Mouse (Mus musculus): ENCODE results near the gene Grin2b. TPM values are rescaled to one million over a fixed set of nuclear protein-coding genes. Genes with fewer than 3 reads are reported as not detected.

The Grin2b gene
- polyA plus RNA-seq, 1 experiment from 2014 or later, result 50.7 TPM

- DNase-seq (ENCODE audit: low spot score) (no peak), ATAC-seq (ENCODE audit: low FRiP score) (no peak)
- H3K27me3 ChIP-seq (ENCODE audit: control insufficient read depth, insufficient read depth, low read length), result no peaks in the 10 kb centered on the region
- no peak overlapping the region for H3K27ac ChIP-seq
- no peaks in the 10 kb centered on the region for H3K4me1 ChIP-seq (replicated peaks; ENCODE audit: control insufficient read depth, insufficient read depth, low read length)
- no peak overlapping the region for H3K4me3 ChIP-seq (replicated peaks; ENCODE audit: low read length)
- H3K9me3 ChIP-seq (ENCODE audit: control insufficient read depth, low read length), result no peaks in the 10 kb centered on the region
- no peak overlapping the region for H3K4me2 ChIP-seq (replicated peaks)
- H3K36me3 ChIP-seq (replicated peaks; ENCODE audit: control insufficient read depth, insufficient read depth), result no peaks in the 10 kb centered on the region
- 78% methylated on average over 7 of the region's 7 CpGs for WGBS
- H3K9ac ChIP-seq, result no peak overlapping the region
Measured at GRCm38 (mm10) chr6:136070101-136070500, 103.2 kb downstream of the Grin2b start.

DNA sequence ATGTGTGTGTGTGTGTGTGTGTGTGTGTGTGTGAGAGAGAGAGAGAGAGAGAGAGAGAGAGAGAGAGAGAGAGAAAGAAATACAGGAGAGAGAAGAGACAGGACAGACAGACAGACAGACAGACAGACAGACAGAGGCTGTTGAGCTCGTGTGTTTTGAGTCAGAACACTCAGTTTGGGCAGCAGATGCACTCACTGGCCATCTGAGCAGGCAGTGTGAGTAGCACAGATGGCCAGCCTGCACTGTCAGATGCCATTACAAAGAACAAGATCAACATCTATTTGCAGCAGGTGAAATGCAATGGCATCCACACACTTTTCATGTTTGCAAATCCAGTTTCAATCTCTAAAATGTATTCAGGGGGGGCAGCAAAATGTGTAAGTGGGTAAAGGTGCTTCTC is 120.0 kb downstream of the Grin2b start:
- Histone ChIP-seq H3K27me3 (ENCODE audit: control insufficient read depth, insufficient read depth, low read length) (no peaks in the 10 kb centered on the region), H3K9me3 (ENCODE audit: control insufficient read depth, low read length) (no peaks in the 10 kb centered on the region), H3K27ac (no peak overlapping the region), H3K36me3 (replicated peaks; ENCODE audit: control insufficient read depth, insufficient read depth) (no peaks in the 10 kb centered on the region), H3K9ac (no peak overlapping the region), H3K4me3 (replicated peaks; ENCODE audit: low read length) (no peak overlapping the region), H3K4me2 (replicated peaks) (no peak overlapping the region), H3K4me1 (replicated peaks; ENCODE audit: control insufficient read depth, insufficient read depth, low read length) (0 out of 2 replicates have a peak, but pooled peaks cover 5% of the 10 kb centered on the region)
- no peak for DNase-seq (ENCODE audit: low spot score)
- ATAC-seq (ENCODE audit: low FRiP score), result no peak
- 47% methylated on average over 1 of the region's 1 CpGs for WGBS

DNA sequence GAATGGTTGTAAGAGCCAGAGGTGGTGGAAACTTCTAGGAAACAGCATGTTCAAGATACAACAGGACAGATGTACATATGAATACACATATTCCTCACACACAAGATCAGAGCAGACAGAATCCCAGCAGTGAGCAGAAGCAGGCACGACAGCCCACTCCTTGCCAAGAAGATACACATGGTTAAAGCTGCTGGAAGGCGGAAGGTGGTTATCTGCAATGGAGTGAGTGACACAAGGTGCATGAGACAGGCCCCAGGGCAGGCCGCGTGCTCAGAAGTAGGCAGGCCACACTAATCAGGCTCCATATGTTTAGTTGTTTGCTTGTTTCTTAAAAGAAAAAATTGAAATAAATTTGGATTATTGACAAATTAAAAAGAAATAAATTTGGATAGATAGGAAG is 123.0 kb downstream of the Grin2b start:
- H3K4me1 ChIP-seq (replicated peaks; ENCODE audit: control insufficient read depth, insufficient read depth, low read length), result 0 out of 2 replicates have a peak, but pooled peaks cover 11% of the 10 kb centered on the region
- H3K27ac ChIP-seq, result no peak overlapping the region
- H3K4me3 ChIP-seq (replicated peaks; ENCODE audit: low read length), result no peak overlapping the region
- no peaks in the 10 kb centered on the region for H3K36me3 ChIP-seq (replicated peaks; ENCODE audit: control insufficient read depth, insufficient read depth)
- H3K9ac ChIP-seq, result no peak overlapping the region
- ATAC-seq (ENCODE audit: low FRiP score) (no peak), DNase-seq (ENCODE audit: low spot score) (no peak)
- 57% methylated on average over 4 of the region's 4 CpGs for WGBS
- H3K4me2 ChIP-seq (replicated peaks), result no peak overlapping the region
- H3K27me3 ChIP-seq (ENCODE audit: control insufficient read depth, insufficient read depth, low read length), result no peaks in the 10 kb centered on the region
- no peaks in the 10 kb centered on the region for H3K9me3 ChIP-seq (ENCODE audit: control insufficient read depth, low read length)

DNA sequence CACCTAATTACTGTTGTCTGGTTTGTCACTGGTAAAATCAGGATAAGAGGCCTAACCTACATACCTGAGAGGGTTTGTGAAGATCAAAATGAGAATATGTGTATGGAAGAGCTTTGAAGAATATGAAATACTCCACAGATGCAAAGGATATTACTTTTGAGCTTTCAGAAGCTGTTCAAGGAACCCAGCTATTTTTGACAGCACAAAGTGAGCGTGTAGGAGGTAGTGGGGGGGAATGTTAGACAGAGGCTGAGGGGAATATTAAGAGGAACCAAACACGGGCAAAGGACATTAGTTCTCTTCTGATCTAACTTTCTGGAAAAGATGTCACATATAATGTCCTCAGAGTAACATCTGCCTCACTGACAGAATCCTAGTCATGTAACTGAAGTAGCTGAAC is 125.2 kb downstream of the Grin2b start:
- no peak overlapping the region for H3K4me3 ChIP-seq (replicated peaks; ENCODE audit: low read length)
- WGBS, result 91% methylated on average over 2 of the region's 2 CpGs

DNA sequence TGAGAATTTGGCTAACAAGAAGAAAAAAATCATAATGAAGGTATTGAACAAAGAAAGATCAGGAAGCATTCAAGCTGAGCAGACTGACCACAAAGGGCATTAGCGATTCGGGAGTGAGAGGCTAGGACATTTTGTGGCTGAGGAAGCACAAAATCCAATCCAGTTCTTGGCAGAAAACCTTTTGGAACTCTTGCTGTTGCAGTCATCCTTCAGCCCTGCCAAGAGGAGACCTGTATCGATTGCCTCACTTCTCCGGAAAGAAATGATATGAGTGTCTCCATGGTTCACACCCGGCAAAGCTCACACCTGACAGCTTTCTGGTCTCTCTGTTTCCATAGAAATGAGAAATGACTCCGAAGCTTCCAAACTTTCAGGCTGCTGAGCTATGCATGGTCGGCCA is 127.2 kb downstream of the Grin2b start:
- Histone ChIP-seq H3K4me3 (replicated peaks; ENCODE audit: low read length) (no peak overlapping the region), H3K27me3 (ENCODE audit: control insufficient read depth, insufficient read depth, low read length) (no peaks in the 10 kb centered on the region), H3K27ac (0 out of 2 replicates have a peak overlapping the region, but pooled peaks have one; percentile 1), H3K36me3 (replicated peaks; ENCODE audit: control insufficient read depth, insufficient read depth) (peaks cover 9% of the 10 kb centered on the region; the same call in 1 of the 2 replicates), H3K4me1 (replicated peaks; ENCODE audit: control insufficient read depth, insufficient read depth, low read length) (0 out of 2 replicates have a peak, but pooled peaks cover 6% of the 10 kb centered on the region), H3K9ac (no peak overlapping the region), H3K4me2 (replicated peaks) (no peak overlapping the region), H3K9me3 (ENCODE audit: control insufficient read depth, low read length) (no peaks in the 10 kb centered on the region)
- 65% methylated on average over 7 of the region's 7 CpGs for WGBS
- ATAC-seq (ENCODE audit: low FRiP score) (no peak), DNase-seq (ENCODE audit: low spot score) (no peak)

More for the DNA sequence above, 125.2 kb downstream of the Grin2b start:
- Histone ChIP-seq H3K27me3 (ENCODE audit: control insufficient read depth, insufficient read depth, low read length) (no peaks in the 10 kb centered on the region), H3K36me3 (replicated peaks; ENCODE audit: control insufficient read depth, insufficient read depth) (peaks cover 9% of the 10 kb centered on the region; the same call in 1 of the 2 replicates), H3K9ac (no peak overlapping the region), H3K4me1 (replicated peaks; ENCODE audit: control insufficient read depth, insufficient read depth, low read length) (0 out of 2 replicates have a peak, but pooled peaks cover 11% of the 10 kb centered on the region), H3K9me3 (ENCODE audit: control insufficient read depth, low read length) (no peaks in the 10 kb centered on the region), H3K27ac (no peak overlapping the region), H3K4me2 (replicated peaks) (no peak overlapping the region)
- DNase-seq (ENCODE audit: low spot score) (no peak), ATAC-seq (ENCODE audit: low FRiP score) (no peak)

- 88% methylated on average over 5 of the region's 5 CpGs for WGBS
Measured at GRCm38 (mm10) chr6:136044461-136044860, 128.8 kb downstream of the Grin2b start.

GRCm38 (mm10) chr6:136042375-136042774 is 130.9 kb downstream of the Grin2b start:
- DNase-seq (ENCODE audit: low spot score), result no peak
- no peak for ATAC-seq (ENCODE audit: low FRiP score)
- Histone ChIP-seq H3K36me3 (replicated peaks; ENCODE audit: control insufficient read depth, insufficient read depth) (peaks cover 9% of the 10 kb centered on the region; the same call in 1 of the 2 replicates), H3K9ac (no peak overlapping the region), H3K27ac (no peak overlapping the region), H3K4me2 (replicated peaks) (no peak overlapping the region), H3K9me3 (ENCODE audit: control insufficient read depth, low read length) (no peaks in the 10 kb centered on the region), H3K4me1 (replicated peaks; ENCODE audit: control insufficient read depth, insufficient read depth, low read length) (0 out of 2 replicates have a peak, but pooled peaks cover 6% of the 10 kb centered on the region), H3K27me3 (ENCODE audit: control insufficient read depth, insufficient read depth, low read length) (no peaks in the 10 kb centered on the region), H3K4me3 (replicated peaks; ENCODE audit: low read length) (no peak overlapping the region)
- 78% methylated on average over 3 of the region's 3 CpGs for WGBS

More at GRCm38 (mm10) chr6:136044461-136044860, 128.8 kb downstream of the Grin2b start:
- no peak overlapping the region for H3K4me3 ChIP-seq (replicated peaks; ENCODE audit: low read length)
- H3K4me2 ChIP-seq (replicated peaks), result no peak overlapping the region
- 0 out of 2 replicates have a peak, but pooled peaks cover 6% of the 10 kb centered on the region for H3K4me1 ChIP-seq (replicated peaks; ENCODE audit: control insufficient read depth, insufficient read depth, low read length)
- no peaks in the 10 kb centered on the region for H3K27me3 ChIP-seq (ENCODE audit: control insufficient read depth, insufficient read depth, low read length)
- no peaks in the 10 kb centered on the region for H3K9me3 ChIP-seq (ENCODE audit: control insufficient read depth, low read length)
- ATAC-seq (ENCODE audit: low FRiP score), result no peak
- DNase-seq (ENCODE audit: low spot score), result no peak
- H3K9ac ChIP-seq, result no peak overlapping the region
- peaks cover 9% of the 10 kb centered on the region; the same call in 1 of the 2 replicates for H3K36me3 ChIP-seq (replicated peaks; ENCODE audit: control insufficient read depth, insufficient read depth)
- H3K27ac ChIP-seq, result no peak overlapping the region

DNA sequence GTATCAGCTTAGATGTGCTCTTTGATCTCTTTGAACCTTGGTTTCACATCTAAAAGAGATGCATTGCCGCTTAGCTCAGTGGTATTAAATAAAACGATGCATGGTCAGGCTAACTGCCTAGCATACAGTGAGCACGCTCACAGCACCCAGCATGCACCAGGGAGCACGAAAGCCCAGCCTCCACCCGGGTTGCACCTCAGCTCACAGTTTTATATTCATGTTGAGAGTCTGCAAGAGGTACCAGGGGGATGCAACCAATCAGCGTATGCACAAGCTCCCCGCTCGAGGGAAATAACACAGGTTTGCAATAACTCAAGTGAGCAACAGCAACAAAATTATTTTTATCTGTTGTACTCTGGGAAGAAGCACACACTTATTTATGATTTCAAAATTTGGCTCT is 131.5 kb downstream of the Grin2b start:
- ATAC-seq (ENCODE audit: low FRiP score), result no peak

GRCm38 (mm10) chr6:136040931-136041330 is 132.4 kb downstream of the Grin2b start:
- ATAC-seq (ENCODE audit: low FRiP score) (no peak), DNase-seq (ENCODE audit: low spot score) (no peak)
- Histone ChIP-seq H3K27ac (no peak overlapping the region), H3K4me2 (replicated peaks) (no peak overlapping the region), H3K9ac (no peak overlapping the region), H3K27me3 (ENCODE audit: control insufficient read depth, insufficient read depth, low read length) (no peaks in the 10 kb centered on the region), H3K36me3 (replicated peaks; ENCODE audit: control insufficient read depth, insufficient read depth) (peaks cover 9% of the 10 kb centered on the region; the same call in 1 of the 2 replicates), H3K9me3 (ENCODE audit: control insufficient read depth, low read length) (no peaks in the 10 kb centered on the region), H3K4me1 (replicated peaks; ENCODE audit: control insufficient read depth, insufficient read depth, low read length) (0 out of 2 replicates have a peak, but pooled peaks cover 2% of the 10 kb centered on the region), H3K4me3 (replicated peaks; ENCODE audit: low read length) (no peak overlapping the region)
- 73% methylated on average over 3 of the region's 3 CpGs for WGBS

More for the DNA sequence above, 131.5 kb downstream of the Grin2b start:
- WGBS, result 78% methylated on average over 8 of the region's 8 CpGs
- Histone ChIP-seq H3K9ac (no peak overlapping the region), H3K9me3 (ENCODE audit: control insufficient read depth, low read length) (no peaks in the 10 kb centered on the region), H3K36me3 (replicated peaks; ENCODE audit: control insufficient read depth, insufficient read depth) (peaks cover 9% of the 10 kb centered on the region; the same call in 1 of the 2 replicates), H3K4me2 (replicated peaks) (no peak overlapping the region), H3K4me1 (replicated peaks; ENCODE audit: control insufficient read depth, insufficient read depth, low read length) (0 out of 2 replicates have a peak, but pooled peaks cover 6% of the 10 kb centered on the region), H3K27me3 (ENCODE audit: control insufficient read depth, insufficient read depth, low read length) (no peaks in the 10 kb centered on the region), H3K27ac (no peak overlapping the region), H3K4me3 (replicated peaks; ENCODE audit: low read length) (no peak overlapping the region)
- DNase-seq (ENCODE audit: low spot score), result no peak

Measured in hindbrain, embryonic 14.5 days (tissue).